Mouse (Mus musculus) heart, embryonic 10.5 days (tissue): ENCODE measurements around the gene Mrps15. TPM values are rescaled to one million over a fixed set of nuclear protein-coding genes. Genes with fewer than 3 reads are reported as not detected.

ENCODE experiments used
- DNase-seq: peaks from one replicate; pipeline ENCODE4 v3.0.0-alpha.2; 2017; ENCODE audit warnings: low spot score
- H3K27ac ChIP-seq: fragments of 300-500 bp; sonication (generic); 2 replicates; pipeline ENCODE4 v1.5.1; 2016; ENCODE audit warnings: mild to moderate bottlenecking
- H3K27me3 ChIP-seq: fragments of 300-500 bp; sonication (generic); 2 replicates; pipeline ENCODE4 v1.6.1; 2016; ENCODE audit warnings: mild to moderate bottlenecking; ENCODE audit not compliant: poor library complexity, insufficient read depth, severe bottlenecking
- H3K36me3 ChIP-seq: fragments of 300-500 bp; sonication (generic); 2 replicates; pipeline ENCODE4 v1.6.1; 2016; ENCODE audit warnings: mild to moderate bottlenecking, moderate library complexity
- H3K4me1 ChIP-seq: fragments of 300-500 bp; sonication (generic); 2 replicates; pipeline ENCODE4 v1.6.1; 2016; ENCODE audit warnings: mild to moderate bottlenecking
- H3K4me3 ChIP-seq: fragments of 300-500 bp; sonication (generic); 2 replicates; pipeline ENCODE4 v1.5.1; 2016; ENCODE audit warnings: mild to moderate bottlenecking, moderate library complexity
- H3K9me3 ChIP-seq: fragments of 300-500 bp; sonication (generic); 2 replicates; pipeline ENCODE4 v1.6.1; 2016; ENCODE audit warnings: mild to moderate bottlenecking, moderate library complexity
- WGBS: fragments of 180-500 bp; shearing (Covaris S2); methylation state at CpG from one replicate; pipeline ENCODE4 v1.1.7; 2016; 5-methylcytosine and 5-hydroxymethylcytosine counted together
- polyA plus RNA-seq: library from polyadenylated mRNA; unstranded; fragments of >200 nt; fragmentation: Nextera tagmentation; extraction: Ambion mirVana; gene quantifications from 2 replicates; pipeline ENCODE4 v1.2.1, GENCODE M21; 2016

Mrps15 gene
- 142 and 157 TPM in 2 replicates for polyA plus RNA-seq

DNA sequence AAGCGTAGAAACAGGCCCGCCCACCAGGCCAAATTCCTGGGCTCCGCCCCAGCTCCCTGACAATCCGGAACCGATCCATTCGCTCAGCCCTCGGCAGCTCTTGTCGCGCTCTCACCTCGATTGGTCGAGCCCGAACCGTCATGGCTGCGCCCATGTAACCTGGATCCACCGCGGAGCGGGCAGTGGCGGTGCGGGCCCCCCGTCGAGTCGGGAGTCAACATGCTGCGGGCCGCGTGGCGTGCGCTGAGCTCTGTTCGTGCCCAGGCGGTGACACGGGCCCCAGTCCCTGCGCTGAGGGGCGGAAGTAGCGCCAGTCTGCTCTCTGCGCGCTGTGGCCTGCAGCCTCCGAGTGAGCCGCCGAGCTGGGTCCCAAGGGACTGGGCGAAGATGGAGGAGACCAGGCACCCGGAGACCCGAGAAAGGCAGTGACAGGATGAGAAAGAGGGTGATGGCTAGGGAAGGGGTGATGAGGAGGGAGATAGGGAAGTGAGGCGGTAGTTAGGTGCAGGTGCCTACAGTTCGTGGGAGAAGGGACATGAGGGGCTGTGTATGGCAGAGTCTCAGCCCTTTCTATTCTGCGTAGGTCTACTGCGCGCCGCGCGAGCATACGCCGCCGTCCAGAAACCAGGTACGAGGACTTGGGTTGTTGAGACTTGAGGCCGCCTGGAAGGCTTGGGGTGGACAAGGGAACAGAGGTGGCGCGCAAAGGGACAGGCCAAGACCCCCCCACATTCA lies at the start of gene Mrps15:
Gene Mrps15 (plus strand): TSS at position 75 of the 735 bp plus-strand sequence.
- under 1% methylated on average over 56 of the region's 56 CpGs for WGBS
- DNase-seq: peak; percentile 97
- Histone ChIP-seq H3K4me1 (peaks cover 15% of the 10 kb centered on the region), H3K27ac (peak within 1 kb of the TSS; percentile 94), H3K9me3 (no peaks in the 10 kb centered on the region), H3K4me3 (peak within 1 kb of the TSS; percentile 98), H3K27me3 (no peaks in the 10 kb centered on the region), H3K36me3 (peaks cover 28% of the 10 kb centered on the region)

DNA sequence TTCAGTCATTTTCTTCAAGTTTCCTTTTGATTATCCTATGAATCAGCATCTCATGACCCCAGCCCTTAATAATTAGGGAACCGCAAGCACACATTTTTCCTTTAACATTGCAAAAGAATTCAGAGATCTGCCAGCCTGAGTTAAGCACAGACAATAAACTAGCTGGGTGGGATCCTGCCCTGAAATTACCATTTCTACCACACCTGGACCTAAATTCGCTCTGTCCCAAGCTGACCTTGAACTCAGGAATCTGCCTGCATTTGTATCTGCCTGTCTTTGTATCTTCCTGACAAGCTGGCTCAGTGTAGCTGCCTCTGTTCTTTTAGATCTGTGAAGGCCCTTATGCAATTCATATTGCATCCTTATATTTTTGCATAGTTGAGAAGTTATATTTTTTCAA lies 48.9 kb upstream of the Mrps15 start:
- Histone ChIP-seq H3K4me1 (no peaks in the 10 kb centered on the region), H3K27me3 (no peaks in the 10 kb centered on the region), H3K27ac (no peak overlapping the region), H3K36me3 (no peaks in the 10 kb centered on the region), H3K9me3 (peaks cover 8% of the 10 kb centered on the region), H3K4me3 (no peak overlapping the region)
- no peak for DNase-seq
- 84% methylated on average over 2 of the region's 2 CpGs for WGBS

DNA sequence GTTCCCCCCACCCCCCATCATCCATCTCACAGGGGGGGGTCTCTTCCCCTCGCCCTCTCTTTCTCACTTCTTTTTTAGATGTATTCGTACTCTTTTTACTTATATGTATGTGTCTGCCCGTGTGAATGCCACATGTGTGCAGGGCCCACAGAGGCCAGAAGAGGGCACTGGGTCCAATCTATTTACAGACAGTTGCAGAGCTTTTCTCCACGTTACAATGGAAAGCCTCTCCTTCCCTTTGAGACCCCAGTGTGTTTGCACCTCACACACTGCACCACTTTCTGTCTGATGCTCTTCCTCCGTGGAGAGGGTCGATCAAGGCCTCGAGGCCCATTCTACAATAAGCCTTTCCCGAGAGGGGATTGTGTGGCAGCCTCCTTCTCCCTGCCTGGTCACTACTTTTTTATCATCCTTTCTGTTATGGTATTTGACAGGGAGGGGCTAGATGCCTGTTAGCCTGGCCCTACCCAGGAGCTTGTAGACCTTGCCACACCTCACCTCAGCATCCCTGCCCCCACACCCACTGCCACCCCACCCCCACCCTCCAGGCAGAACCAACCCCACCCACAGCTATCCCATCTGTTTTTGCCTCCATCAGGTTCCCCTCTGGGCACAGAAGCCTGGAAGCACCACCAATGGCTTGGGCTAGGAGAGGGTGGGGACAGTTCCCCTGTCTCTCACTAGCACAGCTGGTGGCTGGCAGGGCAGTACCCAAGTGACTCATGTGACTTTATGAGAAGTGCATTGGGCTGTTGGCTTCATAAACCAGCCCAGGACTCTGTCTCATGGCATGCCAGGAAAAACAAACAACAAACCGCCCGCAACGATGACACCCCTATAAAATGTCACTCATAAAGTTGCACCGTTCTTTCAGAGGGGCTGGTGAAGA lies 45.2 kb upstream of the Mrps15 start:
- Histone ChIP-seq H3K4me1 (no peaks in the 10 kb centered on the region), H3K36me3 (no peaks in the 10 kb centered on the region), H3K27me3 (no peaks in the 10 kb centered on the region), H3K9me3 (peaks cover 8% of the 10 kb centered on the region), H3K4me3 (no peak overlapping the region), H3K27ac (no peak overlapping the region)
- no peak for DNase-seq
- 78% methylated on average over 12 of the region's 12 CpGs for WGBS

DNA sequence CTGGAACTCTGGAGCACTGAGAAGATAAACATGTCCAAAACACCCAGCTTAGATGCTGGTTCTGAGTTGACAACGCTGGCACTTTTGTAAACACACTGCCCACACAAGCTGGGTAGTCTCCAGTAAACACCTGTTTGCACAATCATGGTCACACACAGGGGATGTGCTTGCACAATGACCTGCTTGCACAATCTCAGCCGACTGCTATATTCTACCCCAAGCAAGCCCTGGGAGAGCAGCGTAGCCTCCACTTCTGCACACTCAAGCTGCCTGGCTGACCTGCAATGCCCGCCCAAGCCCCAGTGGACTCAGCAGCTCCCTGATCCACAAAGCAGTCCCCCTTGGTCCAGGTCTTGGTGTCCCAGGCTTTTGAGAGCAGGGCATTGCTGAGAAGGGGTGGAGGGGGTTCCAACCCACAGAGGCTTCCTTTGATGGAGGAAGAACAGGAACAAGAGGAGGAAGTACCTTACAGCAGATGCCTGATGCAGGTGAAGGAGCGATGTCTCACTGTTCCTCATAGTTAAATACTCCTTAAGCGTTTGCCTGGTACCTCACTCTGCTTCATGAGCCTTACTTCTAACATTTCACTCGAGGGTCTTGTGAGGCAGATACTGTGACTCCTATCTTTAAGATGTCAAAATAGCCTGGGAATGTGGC lies 28.9 kb upstream of the Mrps15 start:
- no peaks in the 10 kb centered on the region for H3K27me3 ChIP-seq
- H3K36me3 ChIP-seq: no peaks in the 10 kb centered on the region
- 78% methylated on average over 7 of the region's 7 CpGs for WGBS
- no peaks in the 10 kb centered on the region for H3K4me1 ChIP-seq
- DNase-seq: no peak
- H3K4me3 ChIP-seq: no peak overlapping the region
- H3K9me3 ChIP-seq: no peaks in the 10 kb centered on the region
- no peak overlapping the region for H3K27ac ChIP-seq

DNA sequence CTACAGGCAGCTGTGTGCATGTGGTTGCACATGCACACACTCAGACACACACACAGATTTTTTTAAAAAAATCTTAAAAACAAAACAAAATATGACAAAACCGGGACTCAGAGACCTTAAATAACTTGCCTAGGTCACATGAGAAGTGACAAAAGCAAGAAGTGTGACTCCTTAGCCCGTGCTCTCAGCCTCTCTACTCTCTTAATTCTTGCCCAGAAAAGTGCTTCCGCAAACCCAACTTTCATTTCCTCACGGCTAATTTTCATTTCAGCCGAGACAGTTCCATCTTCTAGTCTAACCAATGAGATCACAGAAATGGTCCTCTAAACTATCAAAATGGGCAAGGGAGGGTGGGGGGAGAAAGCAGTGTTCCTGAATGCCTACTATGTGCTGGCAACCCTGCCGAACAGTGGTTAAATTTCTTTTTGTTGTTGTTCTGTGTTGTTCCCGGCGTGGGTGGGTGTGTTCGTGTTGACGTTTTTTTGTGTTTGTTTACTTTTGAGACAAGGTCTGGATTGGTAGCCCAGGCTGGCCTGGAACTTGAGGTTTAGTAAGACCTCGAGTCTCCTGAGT lies 27.7 kb upstream of the Mrps15 start:
- Histone ChIP-seq H3K9me3 (no peaks in the 10 kb centered on the region), H3K27ac (no peak overlapping the region), H3K4me1 (no peaks in the 10 kb centered on the region), H3K36me3 (no peaks in the 10 kb centered on the region), H3K4me3 (no peak overlapping the region), H3K27me3 (no peaks in the 10 kb centered on the region)
- DNase-seq: no peak
- WGBS: 77% methylated on average over 11 of the region's 11 CpGs

DNA sequence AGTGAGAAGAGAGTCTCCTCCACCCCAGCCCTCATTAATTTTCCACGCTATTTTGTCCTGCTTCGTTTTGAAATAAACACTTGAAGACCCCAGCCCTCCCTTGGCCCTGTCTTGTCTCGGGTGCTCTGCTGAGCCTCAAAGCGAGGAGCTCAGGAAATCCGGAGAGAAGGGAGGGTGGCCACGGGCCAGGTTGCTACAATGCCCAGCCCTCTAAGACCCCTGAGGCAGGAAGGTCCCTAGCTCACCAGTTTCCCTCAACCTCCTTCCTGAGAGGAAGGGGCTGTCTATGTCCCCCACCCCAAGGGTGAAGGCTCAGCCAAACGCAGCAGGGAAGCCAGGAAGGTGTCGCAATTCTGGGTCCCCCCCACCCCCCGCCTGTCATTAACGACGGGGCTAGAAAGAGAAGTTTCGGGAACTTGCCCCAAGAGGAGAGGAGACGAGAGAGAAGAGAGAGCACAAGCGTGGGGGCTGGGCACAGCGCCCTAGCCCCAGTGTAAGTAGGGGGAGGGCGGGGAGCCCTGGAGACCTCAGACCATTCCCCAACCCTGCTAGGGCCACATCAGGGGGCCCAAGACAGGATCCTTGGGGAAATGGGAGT lies 22.3 kb upstream of the Mrps15 start, which contains the start of gene Csf3r:
Gene Csf3r (plus strand): TSS at position 248 of the 598 bp plus-strand sequence.
- no peaks in the 10 kb centered on the region for H3K36me3 ChIP-seq
- no peak for DNase-seq
- peaks cover 12% of the 10 kb centered on the region; the same call in 1 of the 2 replicates for H3K27me3 ChIP-seq
- H3K4me3 ChIP-seq: no peak within 1 kb of the TSS
- no peaks in the 10 kb centered on the region for H3K9me3 ChIP-seq
- no peaks in the 10 kb centered on the region for H3K4me1 ChIP-seq
- H3K27ac ChIP-seq: no peak within 1 kb of the TSS
- 34% methylated on average over 16 of the region's 16 CpGs for WGBS

DNA sequence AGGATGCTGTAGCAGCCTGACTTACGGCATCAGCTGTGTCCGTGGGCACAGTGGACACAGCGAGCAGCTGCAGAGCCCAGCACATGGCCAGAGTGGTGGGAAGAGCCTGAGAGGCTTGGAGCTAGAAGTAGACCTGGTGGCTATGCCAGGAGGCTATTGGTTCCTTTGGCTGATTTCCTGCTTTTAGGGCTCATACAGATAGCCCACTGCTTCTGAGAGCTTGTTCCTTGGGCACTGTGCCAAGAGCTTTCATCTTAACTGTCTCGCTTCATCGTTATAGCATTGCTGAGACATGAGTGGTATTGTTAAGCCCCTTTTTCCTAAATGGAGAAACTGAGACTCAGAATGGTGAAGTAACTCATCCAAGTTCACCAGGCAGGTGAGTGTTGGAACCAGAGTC lies 20.9 kb upstream of the Mrps15 start:
- Histone ChIP-seq H3K4me1 (no peaks in the 10 kb centered on the region), H3K27me3 (peaks cover 12% of the 10 kb centered on the region; the same call in 1 of the 2 replicates), H3K36me3 (no peaks in the 10 kb centered on the region), H3K4me3 (no peak overlapping the region), H3K27ac (no peak overlapping the region), H3K9me3 (no peaks in the 10 kb centered on the region)
- DNase-seq: no peak
- WGBS: 80% methylated on average over 5 of the region's 5 CpGs

DNA sequence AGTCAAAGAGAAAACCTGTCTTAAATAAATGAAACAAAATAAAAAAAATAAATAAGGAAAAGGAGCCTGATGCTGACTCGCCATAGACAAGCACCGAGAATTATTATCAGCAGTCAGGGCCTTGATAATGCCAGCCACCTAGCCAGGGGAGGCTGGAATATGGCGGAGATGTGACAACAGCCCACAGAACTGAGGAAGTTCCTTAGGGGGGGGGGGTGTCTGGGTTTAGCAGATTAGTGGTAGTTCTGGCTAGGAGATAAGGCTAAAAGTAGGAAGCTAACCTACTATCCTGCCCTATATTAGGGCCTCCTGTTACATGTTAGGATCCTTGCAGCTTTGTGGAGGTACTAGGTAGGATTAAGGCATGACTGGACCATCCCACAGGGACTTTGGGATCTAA lies 18.7 kb upstream of the Mrps15 start:
- Histone ChIP-seq H3K27ac (no peak overlapping the region), H3K4me3 (no peak overlapping the region), H3K9me3 (no peaks in the 10 kb centered on the region), H3K36me3 (no peaks in the 10 kb centered on the region), H3K27me3 (peaks cover 18% of the 10 kb centered on the region; the same call in 1 of the 2 replicates), H3K4me1 (no peaks in the 10 kb centered on the region)
- 70% methylated on average over 3 of the region's 3 CpGs for WGBS
- DNase-seq: no peak

DNA sequence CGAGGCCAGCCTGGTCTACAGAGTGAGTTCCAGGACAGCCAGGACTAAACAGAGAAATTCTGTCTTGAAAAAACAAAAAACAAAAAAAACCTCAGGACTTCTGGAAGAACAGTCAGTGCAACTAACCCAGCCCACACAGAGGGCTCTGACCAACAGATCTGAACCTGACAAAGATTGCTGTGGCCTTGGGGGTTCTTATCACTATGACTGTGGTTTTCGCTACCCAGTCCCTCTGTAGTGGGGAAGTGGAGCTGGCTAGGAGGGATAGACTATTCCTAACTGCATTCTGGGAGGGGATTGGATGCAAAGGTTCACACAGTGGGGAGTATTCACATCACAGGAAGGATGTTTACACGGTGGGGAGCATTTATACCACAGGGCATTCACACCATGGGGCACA lies 17.7 kb upstream of the Mrps15 start:
- Histone ChIP-seq H3K9me3 (no peaks in the 10 kb centered on the region), H3K4me3 (no peak overlapping the region), H3K4me1 (no peaks in the 10 kb centered on the region), H3K27me3 (peaks cover 18% of the 10 kb centered on the region; the same call in 1 of the 2 replicates), H3K27ac (no peak overlapping the region), H3K36me3 (no peaks in the 10 kb centered on the region)
- DNase-seq: no peak
- 65% methylated on average over 3 of the region's 3 CpGs for WGBS

DNA sequence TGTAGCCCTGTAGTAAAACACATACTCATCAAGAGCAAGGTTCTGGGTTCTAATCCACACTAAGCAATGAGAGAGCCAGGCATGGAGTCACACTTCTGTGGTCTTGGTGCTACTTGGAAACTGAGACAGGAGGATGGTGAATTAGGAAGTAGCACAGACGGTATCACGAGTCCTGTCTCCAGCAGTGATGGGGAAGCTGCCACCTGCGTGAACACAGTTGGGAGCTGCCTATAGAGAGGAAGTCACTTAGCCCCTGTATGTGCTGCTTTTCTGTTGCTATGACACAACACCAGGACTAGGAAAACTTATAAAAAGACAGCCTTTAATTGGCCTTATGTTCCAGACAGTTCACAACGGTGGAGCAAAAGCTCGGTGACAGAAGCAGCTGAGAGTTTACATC lies 16.0 kb upstream of the Mrps15 start:
- H3K9me3 ChIP-seq: no peaks in the 10 kb centered on the region
- H3K4me1 ChIP-seq: no peaks in the 10 kb centered on the region
- no peak overlapping the region for H3K27ac ChIP-seq
- H3K4me3 ChIP-seq: no peak overlapping the region
- no peak for DNase-seq
- H3K36me3 ChIP-seq: no peaks in the 10 kb centered on the region
- H3K27me3 ChIP-seq: peaks cover 15% of the 10 kb centered on the region; the same call in 1 of the 2 replicates
- 68% methylated on average over 5 of the region's 5 CpGs for WGBS

DNA sequence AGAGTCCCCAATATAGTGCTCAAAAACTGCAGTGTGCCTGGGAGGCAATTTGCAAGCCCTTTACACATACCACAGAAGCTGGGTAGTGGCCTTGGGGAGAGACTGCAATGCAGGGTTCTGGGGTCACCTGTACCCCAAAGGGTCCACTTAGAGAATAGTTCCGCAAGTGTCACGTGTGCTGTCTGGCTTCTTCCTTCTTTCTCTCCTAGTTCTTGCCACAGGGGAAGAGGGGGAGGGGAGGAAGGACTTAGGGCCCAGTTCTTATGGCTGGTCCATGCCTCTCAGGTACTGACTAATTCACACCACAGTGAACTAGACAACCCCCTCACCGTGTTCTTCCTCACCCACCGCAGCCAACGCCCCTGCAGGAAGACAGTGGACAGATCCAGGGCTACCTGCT lies 11.3 kb upstream of the Mrps15 start:
- H3K4me1 ChIP-seq: no peaks in the 10 kb centered on the region
- H3K27ac ChIP-seq: no peak overlapping the region
- DNase-seq: no peak
- H3K4me3 ChIP-seq: no peak overlapping the region
- H3K36me3 ChIP-seq: no peaks in the 10 kb centered on the region
- 0 out of 2 replicates have a peak, but pooled peaks cover 6% of the 10 kb centered on the region for H3K27me3 ChIP-seq
- H3K9me3 ChIP-seq: no peaks in the 10 kb centered on the region
- 81% methylated on average over 5 of the region's 5 CpGs for WGBS

DNA sequence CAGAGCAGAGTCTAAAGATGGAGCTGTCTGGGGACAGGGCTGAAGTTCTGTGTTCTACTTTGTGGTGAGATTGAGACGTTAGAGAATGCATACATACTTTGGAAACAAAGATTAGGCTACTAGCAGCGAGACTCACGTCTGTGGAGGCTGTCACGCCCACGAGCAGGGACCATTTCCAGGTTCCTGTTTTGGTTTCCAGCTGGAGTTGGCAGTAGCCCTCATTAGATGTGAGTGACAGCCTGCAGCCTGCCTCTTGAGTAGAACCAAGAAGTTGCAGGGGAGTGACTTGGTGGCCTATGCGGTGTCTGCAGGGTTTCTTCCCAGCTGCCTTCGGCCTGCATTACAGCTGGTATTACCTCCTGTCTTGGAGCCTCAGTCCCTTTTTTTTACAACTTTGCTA lies 4.9 kb downstream of the Mrps15 start:
- Histone ChIP-seq H3K4me3 (no peak overlapping the region), H3K27ac (no peak overlapping the region), H3K27me3 (no peaks in the 10 kb centered on the region), H3K4me1 (peaks cover 15% of the 10 kb centered on the region), H3K9me3 (no peaks in the 10 kb centered on the region), H3K36me3 (peaks cover 73% of the 10 kb centered on the region)
- DNase-seq: no peak
- WGBS: 82% methylated on average over 7 of the region's 7 CpGs
